11 mouse cellular contexts compared by ENCODE assay signal in genomic region chr8:46869521-46869925, GRCm38 (mm10).
A peak's percentile ranks its signal among the peaks of the same experiment; 100 is the strongest.
DNase-seq lines count a peak whose midpoint lies in the region; ATAC-seq and TF ChIP-seq lines count a peak whose summit lies in the region.
"Had no signal": no experiment of that assay in that cellular context is flagged by ENCODE, and none has a peak within 500 bp of the region (broad histone marks: within the 10 kb centered on the region; RNA-seq: fewer than 3 reads in every experiment).

No protein-coding gene starts in this region.

- no peak for DNase-seq in limb, embryonic 10.5 days (ENCODE audit: low spot score)
- peak; percentile 61 for DNase-seq in lung, embryonic 14.5 days
- no peak for DNase-seq in adrenal gland, adult 2 months
- DNase-seq in right cerebral cortex, postnatal 14 days = no peak
- DNase-seq: embryo, embryonic 11 days; layer of hippocampus, postnatal 36 days had no signal

- 48% methylated on average over 6 of the region's 6 CpGs for WGBS in limb, embryonic 15.5 days
- whole genome bisulfite sequencing in limb, embryonic 10.5 days = 75% methylated on average over 6 of the region's 6 CpGs
- 43% methylated on average over 6 of the region's 6 CpGs for WGBS in embryonic facial prominence, embryonic 15.5 days
- 45% methylated on average over 6 of the region's 6 CpGs for WGBS in lung, embryonic 14.5 days
- 42% methylated on average over 6 of the region's 6 CpGs for WGBS in stomach, embryonic 16.5 days
- WGBS in forebrain, embryonic 12.5 days = 84% methylated on average over 6 of the region's 6 CpGs

- no peak overlapping the region for H3K4me2 ChIP-seq in limb, embryonic 15.5 days
- H3K4me2 ChIP-seq in embryonic facial prominence, embryonic 15.5 days (replicated peaks) = 0 out of 2 replicates have a peak overlapping the region, but pooled peaks have one; percentile 10
- 0 out of 2 replicates have a peak overlapping the region, but pooled peaks have one; percentile 3 for H3K4me2 ChIP-seq in lung, embryonic 14.5 days
- H3K4me2 ChIP-seq in stomach, embryonic 16.5 days (ENCODE audit: low read depth, low read length) = no peak overlapping the region
- H3K4me2 ChIP-seq in forebrain, embryonic 12.5 days = no peak overlapping the region

- no peak overlapping the region for H3K9ac ChIP-seq in limb, embryonic 15.5 days
- no peak overlapping the region for H3K9ac ChIP-seq in embryonic facial prominence, embryonic 15.5 days
- no peak overlapping the region for H3K9ac ChIP-seq in lung, embryonic 14.5 days
- peak overlapping the region; percentile 34; the same call in 1 of the 2 replicates for H3K9ac ChIP-seq in stomach, embryonic 16.5 days (ENCODE audit: low read length)
- no peak overlapping the region for H3K9ac ChIP-seq in forebrain, embryonic 12.5 days

- no peaks in the 10 kb centered on the region for H3K27me3 ChIP-seq in limb, embryonic 15.5 days
- H3K27me3 ChIP-seq in limb, embryonic 10.5 days (ENCODE audit: low read depth, poor library complexity, severe bottlenecking) = no peaks in the 10 kb centered on the region
- no peaks in the 10 kb centered on the region for H3K27me3 ChIP-seq in embryonic facial prominence, embryonic 15.5 days
- H3K27me3 ChIP-seq in lung, embryonic 14.5 days (ENCODE audit: insufficient read depth, low read length) = no peaks in the 10 kb centered on the region
- no peaks in the 10 kb centered on the region for H3K27me3 ChIP-seq in stomach, embryonic 16.5 days (ENCODE audit: control insufficient read depth, insufficient read depth, low read length)
- H3K27me3 ChIP-seq in forebrain, embryonic 12.5 days = no peaks in the 10 kb centered on the region
- H3K27me3 ChIP-seq: megakaryocyte, embryonic 14.5 days had no signal

- H3K36me3 ChIP-seq in limb, embryonic 15.5 days = no peaks in the 10 kb centered on the region
- no peaks in the 10 kb centered on the region for H3K36me3 ChIP-seq in limb, embryonic 10.5 days
- no peaks in the 10 kb centered on the region for H3K36me3 ChIP-seq in embryonic facial prominence, embryonic 15.5 days
- no peaks in the 10 kb centered on the region for H3K36me3 ChIP-seq in lung, embryonic 14.5 days (ENCODE audit: insufficient read depth)
- no peaks in the 10 kb centered on the region for H3K36me3 ChIP-seq in stomach, embryonic 16.5 days (ENCODE audit: control insufficient read depth, insufficient read depth, low read length)
- H3K36me3 ChIP-seq in forebrain, embryonic 12.5 days (replicated peaks) = no peaks in the 10 kb centered on the region

- H3K9me3 ChIP-seq in limb, embryonic 15.5 days = no peaks in the 10 kb centered on the region
- no peaks in the 10 kb centered on the region for H3K9me3 ChIP-seq in limb, embryonic 10.5 days (replicated peaks)
- no peaks in the 10 kb centered on the region for H3K9me3 ChIP-seq in embryonic facial prominence, embryonic 15.5 days (replicated peaks)
- no peaks in the 10 kb centered on the region for H3K9me3 ChIP-seq in lung, embryonic 14.5 days (ENCODE audit: low read depth, low read length)
- no peaks in the 10 kb centered on the region for H3K9me3 ChIP-seq in stomach, embryonic 16.5 days (replicated peaks; ENCODE audit: control insufficient read depth, low read length)
- H3K9me3 ChIP-seq in forebrain, embryonic 12.5 days = no peaks in the 10 kb centered on the region
- H3K9me3 ChIP-seq: megakaryocyte, embryonic 14.5 days had no signal

- peak overlapping the region; percentile 8; the same call in 1 of the 2 replicates for H3K27ac ChIP-seq in limb, embryonic 15.5 days
- no peak overlapping the region for H3K27ac ChIP-seq in limb, embryonic 10.5 days
- H3K27ac ChIP-seq in embryonic facial prominence, embryonic 15.5 days (replicated peaks) = peak overlapping the region; percentile 80; the same call in 1 of the 2 replicates
- H3K27ac ChIP-seq in lung, embryonic 14.5 days (ENCODE audit: low read depth) = peak overlapping the region; percentile 88
- H3K27ac ChIP-seq in stomach, embryonic 16.5 days (ENCODE audit: low read length) = peak overlapping the region; percentile 89
- no peak overlapping the region for H3K27ac ChIP-seq in forebrain, embryonic 12.5 days

- H3K4me3 ChIP-seq in limb, embryonic 15.5 days = no peak overlapping the region
- H3K4me3 ChIP-seq in limb, embryonic 10.5 days = no peak overlapping the region
- no peak overlapping the region for H3K4me3 ChIP-seq in embryonic facial prominence, embryonic 15.5 days (replicated peaks)
- H3K4me3 ChIP-seq in lung, embryonic 14.5 days (ENCODE audit: low read depth, low read length) = no peak overlapping the region
- no peak overlapping the region for H3K4me3 ChIP-seq in stomach, embryonic 16.5 days (replicated peaks; ENCODE audit: low read length)
- no peak overlapping the region for H3K4me3 ChIP-seq in forebrain, embryonic 12.5 days (replicated peaks)
- H3K4me3 ChIP-seq: megakaryocyte, embryonic 14.5 days had no signal

- no peak for TF ChIP-seq CTCF in lung, embryonic 14.5 days (IDR thresholded peaks at IDR 0.05; ENCODE audit: low read depth)

- no peak for ATAC-seq in limb, embryonic 15.5 days (ENCODE audit: insufficient number of reproducible peaks, low FRiP score, low TSS enrichment, low read depth)
- peak; percentile 73 for ATAC-seq in embryonic facial prominence, embryonic 15.5 days (ENCODE audit: insufficient number of reproducible peaks, low FRiP score, low TSS enrichment, low read depth)
- peak; percentile 91 for ATAC-seq in lung, embryonic 14.5 days (ENCODE audit: insufficient read depth)
- peak; percentile 90 for ATAC-seq in stomach, embryonic 16.5 days (ENCODE audit: insufficient read depth, low FRiP score)
- ATAC-seq in forebrain, embryonic 12.5 days (ENCODE audit: low FRiP score) = no peak

- peaks cover 10% of the 10 kb centered on the region; the same call in 1 of the 2 replicates for H3K4me1 ChIP-seq in limb, embryonic 15.5 days
- H3K4me1 ChIP-seq in limb, embryonic 10.5 days = no peaks in the 10 kb centered on the region
- H3K4me1 ChIP-seq in embryonic facial prominence, embryonic 15.5 days = peaks cover 15% of the 10 kb centered on the region
- peaks cover 16% of the 10 kb centered on the region; the same call in 1 of the 2 replicates for H3K4me1 ChIP-seq in lung, embryonic 14.5 days (ENCODE audit: insufficient read depth)
- peaks cover 21% of the 10 kb centered on the region for H3K4me1 ChIP-seq in stomach, embryonic 16.5 days (ENCODE audit: control insufficient read depth, insufficient read depth, low read length)
- H3K4me1 ChIP-seq in forebrain, embryonic 12.5 days = no peaks in the 10 kb centered on the region

Comparison
In these comparisons a context has a peak if more than half of its experiments do, and no peak if none do; other contexts are left out.
1. H3K27ac ChIP-seq: peak in limb, embryonic 15.5 days (single experiment), embryonic facial prominence, embryonic 15.5 days (single experiment), lung, embryonic 14.5 days (single experiment) and stomach, embryonic 16.5 days (single experiment); none in limb, embryonic 10.5 days (single experiment) and forebrain, embryonic 12.5 days (single experiment).
2. ATAC-seq: peak in embryonic facial prominence, embryonic 15.5 days (single experiment), lung, embryonic 14.5 days (single experiment) and stomach, embryonic 16.5 days (single experiment); none in limb, embryonic 15.5 days (single experiment) and forebrain, embryonic 12.5 days (single experiment).
3. H3K4me2 ChIP-seq: peak in embryonic facial prominence, embryonic 15.5 days (single experiment) and lung, embryonic 14.5 days (single experiment); none in limb, embryonic 15.5 days (single experiment), stomach, embryonic 16.5 days (single experiment) and forebrain, embryonic 12.5 days (single experiment).